In the genomic region with DNA sequence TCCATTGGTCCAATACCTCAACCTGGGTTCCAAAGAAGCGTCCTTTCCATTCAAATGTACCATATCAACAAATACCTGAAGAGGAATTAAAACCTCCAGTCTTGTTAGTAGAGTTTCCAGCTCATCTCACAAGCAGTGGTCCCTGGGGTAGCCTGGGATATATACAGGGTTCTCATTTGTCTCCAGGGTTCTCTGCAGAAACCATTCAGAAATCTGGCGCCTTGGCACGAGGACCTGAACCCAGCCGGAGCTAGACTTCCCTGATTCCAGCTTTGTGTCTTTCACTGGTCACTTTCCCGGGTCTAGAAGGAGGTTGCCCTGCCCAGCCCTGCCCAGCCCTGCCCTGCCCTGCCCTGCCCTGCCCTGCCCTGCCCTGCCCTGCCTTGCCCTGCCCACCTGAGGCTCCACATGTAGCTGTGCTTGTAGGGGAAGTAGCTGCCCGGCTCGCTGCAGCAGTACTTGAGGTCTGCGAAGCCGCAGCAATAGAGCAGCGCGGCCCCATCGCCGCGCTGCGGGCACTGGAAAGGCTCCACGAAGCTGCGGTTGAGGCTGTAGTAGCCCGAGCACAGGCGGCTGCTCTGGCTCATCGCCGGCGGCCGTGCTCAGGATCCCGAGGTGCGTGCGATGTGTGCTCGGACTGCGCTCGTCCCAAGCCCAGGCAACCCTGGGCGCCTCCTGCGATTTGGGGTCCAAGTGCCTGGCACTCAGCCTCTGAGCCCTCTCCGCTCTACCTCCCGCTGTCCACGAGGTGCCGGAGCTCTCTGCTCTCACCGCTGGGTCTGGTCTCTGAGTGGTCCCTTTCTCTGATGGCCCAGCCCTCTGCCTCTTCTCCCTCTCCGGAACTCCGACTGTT, we compare ENCODE assay signal across 8 mouse cellular contexts. TPM values are rescaled to one million over a fixed set of nuclear protein-coding genes. Genes with fewer than 3 reads are reported as not detected.
DNase-seq lines count a peak whose midpoint lies in the region; ATAC-seq lines count a peak whose summit lies in the region.

TSS of gene Shisal2b (minus strand) at position 767 of the 853 bp plus-strand sequence.

- no peak within 1 kb of the TSS for H3K27ac ChIP-seq in brown adipose tissue, adult 24 weeks (replicated peaks; ENCODE audit: low read depth, low read length)
- H3K27ac ChIP-seq in hindbrain, embryonic 14.5 days = no peak within 1 kb of the TSS
- no peak within 1 kb of the TSS for H3K27ac ChIP-seq in liver, embryonic 13.5 days
- H3K27ac ChIP-seq in neural tube, embryonic 15.5 days (replicated peaks) = 0 out of 2 replicates have a peak within 1 kb of the TSS, but pooled peaks have one; percentile 51

- H3K27me3 ChIP-seq in erythroblast, embryonic 14.5 days (ENCODE audit: control insufficient read depth) = peaks cover 34% of the 10 kb centered on the region
- peaks cover 5% of the 10 kb centered on the region for H3K27me3 ChIP-seq in hindbrain, embryonic 14.5 days (ENCODE audit: control insufficient read depth, insufficient read depth, low read length)
- peaks cover 30% of the 10 kb centered on the region for H3K27me3 ChIP-seq in liver, embryonic 13.5 days
- H3K27me3 ChIP-seq in neural tube, embryonic 15.5 days (replicated peaks) = peaks cover 7% of the 10 kb centered on the region

- WGBS in hindbrain, embryonic 14.5 days = 5% methylated on average over 38 of the region's 38 CpGs
- WGBS in liver, embryonic 13.5 days (ENCODE audit: insufficient replicate concordance) = 3% methylated on average over 38 of the region's 38 CpGs
- WGBS in neural tube, embryonic 15.5 days = 4% methylated on average over 38 of the region's 38 CpGs

- peak within 1 kb of the TSS; percentile 99 for H3K4me2 ChIP-seq in hindbrain, embryonic 14.5 days (replicated peaks)
- H3K4me2 ChIP-seq in liver, embryonic 13.5 days = peak within 1 kb of the TSS; percentile 72
- peak within 1 kb of the TSS; percentile 99 for H3K4me2 ChIP-seq in neural tube, embryonic 15.5 days

- H3K4me1 ChIP-seq in brown adipose tissue, adult 24 weeks (ENCODE audit: control insufficient read depth, insufficient read depth, insufficient read length, low read length) = peaks cover 5% of the 10 kb centered on the region; the same call in 1 of the 2 replicates
- H3K4me1 ChIP-seq in erythroblast, embryonic 14.5 days (ENCODE audit: control insufficient read depth) = peaks cover 7% of the 10 kb centered on the region
- H3K4me1 ChIP-seq in hindbrain, embryonic 14.5 days (replicated peaks; ENCODE audit: control insufficient read depth, insufficient read depth, low read length) = peaks cover 8% of the 10 kb centered on the region; the same call in 1 of the 2 replicates
- peaks cover 8% of the 10 kb centered on the region for H3K4me1 ChIP-seq in liver, embryonic 13.5 days (replicated peaks)
- H3K4me1 ChIP-seq in neural tube, embryonic 15.5 days = peaks cover 3% of the 10 kb centered on the region; the same call in 1 of the 2 replicates

- peak within 1 kb of the TSS; percentile 71 for H3K9ac ChIP-seq in hindbrain, embryonic 14.5 days
- H3K9ac ChIP-seq in liver, embryonic 13.5 days = no peak within 1 kb of the TSS; the same call in 1 of the 2 replicates
- H3K9ac ChIP-seq in neural tube, embryonic 15.5 days (replicated peaks) = peak within 1 kb of the TSS; percentile 63

- H3K9me3 ChIP-seq in erythroblast, embryonic 14.5 days (ENCODE audit: control insufficient read depth, low read length) = no peaks in the 10 kb centered on the region
- no peaks in the 10 kb centered on the region for H3K9me3 ChIP-seq in hindbrain, embryonic 14.5 days (ENCODE audit: control insufficient read depth, low read length)
- no peaks in the 10 kb centered on the region for H3K9me3 ChIP-seq in liver, embryonic 13.5 days (replicated peaks)
- no peaks in the 10 kb centered on the region for H3K9me3 ChIP-seq in neural tube, embryonic 15.5 days (replicated peaks)

- peak within 1 kb of the TSS; percentile 52 for H3K4me3 ChIP-seq in brown adipose tissue, adult 24 weeks (ENCODE audit: insufficient read depth, low read depth, low read length)
- peak within 1 kb of the TSS; percentile 9 for H3K4me3 ChIP-seq in erythroblast, embryonic 14.5 days (replicated peaks)
- H3K4me3 ChIP-seq in hindbrain, embryonic 14.5 days (replicated peaks; ENCODE audit: low read length) = peak within 1 kb of the TSS; percentile 50
- H3K4me3 ChIP-seq in liver, embryonic 13.5 days (replicated peaks) = peak within 1 kb of the TSS; percentile 51
- peak within 1 kb of the TSS; percentile 57 for H3K4me3 ChIP-seq in neural tube, embryonic 15.5 days (replicated peaks)

- peak; percentile 85 for ATAC-seq in hindbrain, embryonic 14.5 days (ENCODE audit: low FRiP score)
- peak; percentile 55 for ATAC-seq in liver, embryonic 13.5 days (ENCODE audit: low read depth)
- peak; percentile 92 for ATAC-seq in neural tube, embryonic 15.5 days (ENCODE audit: low FRiP score)

- peak; percentile 20 to 35 for DNase-seq in layer of hippocampus, postnatal 10 days (ENCODE audit: low spot score in 2 of 2)
- no peak for DNase-seq in layer of hippocampus, adult 8-10 months (ENCODE audit: low spot score in 2 of 2)
- peak; percentile 64 for DNase-seq in hindbrain, embryonic 14.5 days (ENCODE audit: low spot score)
- DNase-seq in liver, embryonic 13.5 days = no peak
- DNase-seq in thymus, postnatal 4 days = peak; percentile 52

- no peaks in the 10 kb centered on the region for H3K36me3 ChIP-seq in erythroblast, embryonic 14.5 days (ENCODE audit: control insufficient read depth)
- no peaks in the 10 kb centered on the region for H3K36me3 ChIP-seq in hindbrain, embryonic 14.5 days (replicated peaks; ENCODE audit: control insufficient read depth, insufficient read depth)
- H3K36me3 ChIP-seq in liver, embryonic 13.5 days = no peaks in the 10 kb centered on the region
- no peaks in the 10 kb centered on the region for H3K36me3 ChIP-seq in neural tube, embryonic 15.5 days

RNA-seq across cellular contexts. Expression of gene Shisal2b, which starts in this region (rescaled TPM):
- under 1 TPM; 0.55 to 0.80 TPM for total RNA-seq in layer of hippocampus, postnatal 10 days (2021)
- total RNA-seq in layer of hippocampus, adult 8-10 months (2022) = 1 to 10 TPM in 1 of 4 experiments, under 1 TPM in 2, not detected in 1; 0.50 to 1.9 (median 0.58) TPM
- not detected in 2 replicates for polyA plus RNA-seq in brown adipose tissue, adult 24 weeks (2012; ENCODE audit: insufficient read depth, insufficient read length, missing spikeins)
- polyA plus RNA-seq in erythroblast, embryonic 14.5 days (2012) = not detected in 2 replicates
- polyA plus RNA-seq in hindbrain, embryonic 14.5 days (2014; fragmentation: Nextera tagmentation; extraction: Ambion mirVana) = 2.1 and 2.2 TPM in 2 replicates
- polyA plus RNA-seq in liver, embryonic 13.5 days (2015; fragmentation: Nextera tagmentation; extraction: Ambion mirVana) = not detected in 2 replicates
- 1.8 and 3.4 TPM in 2 replicates for polyA plus RNA-seq in neural tube, embryonic 15.5 days (2015; fragmentation: Nextera tagmentation; extraction: Ambion mirVana)

Comparison
In these comparisons a context has a peak if more than half of its experiments do, and no peak if none do; other contexts are left out.
1. Peak in DNase-seq in layer of hippocampus, postnatal 10 days; RNA of the gene not detected or under 1 TPM.
2. Peak in ATAC-seq, H3K4me3 ChIP-seq and H3K4me2 ChIP-seq in liver, embryonic 13.5 days; RNA of the gene not detected or under 1 TPM.
3. DNase-seq: peak in hindbrain, embryonic 14.5 days (single experiment) and thymus, postnatal 4 days (single experiment); none in layer of hippocampus, adult 8-10 months (0 of 2) and liver, embryonic 13.5 days (single experiment).
4. Peak in every context shown above with its lines, with median percentiles within 50 percentile points of each other: H3K4me3 ChIP-seq, ATAC-seq and H3K4me2 ChIP-seq.